Comparison of ENCODE assay signal across 10 mouse cellular contexts in genomic region chr11:69729063-69729462, GRCm38 (mm10). TPM values are rescaled to one million over a fixed set of nuclear protein-coding genes. Genes with fewer than 3 reads are reported as not detected.
DNase-seq lines count a peak whose midpoint lies in the region; ATAC-seq and TF ChIP-seq lines count a peak whose summit lies in the region.
"Had no signal": no experiment of that assay in that cellular context is flagged by ENCODE, and none has a peak within 500 bp of the region (broad histone marks: within the 10 kb centered on the region; RNA-seq: fewer than 3 reads in every experiment).

No protein-coding gene starts in this region.

- no peak for TF ChIP-seq POLR2A in brain, embryonic 14.5 days (IDR thresholded peaks at IDR 0.05; ENCODE audit: borderline replicate concordance, extremely low read depth, insufficient read depth, insufficient read length, poor library complexity, severe bottlenecking)

- no peak overlapping the region for H3K27ac ChIP-seq in left cerebral cortex, adult 2 months
- H3K27ac ChIP-seq in lung, embryonic 14.5 days (ENCODE audit: low read depth) = no peak overlapping the region
- H3K27ac ChIP-seq: heart, embryonic 15.5 days; neural tube, embryonic 13.5 days had no signal

- peak; percentile 55 for TF ChIP-seq CTCF in left cerebral cortex, adult 2 months (IDR thresholded peaks at IDR 0.05)
- TF ChIP-seq CTCF in brain, embryonic 14.5 days (IDR thresholded peaks at IDR 0.05; ENCODE audit: borderline replicate concordance, extremely low read depth, insufficient read depth, insufficient read length) = peak; percentile 43; the same call in 1 of the 2 replicates
- peak; percentile 62 for TF ChIP-seq CTCF in lung, embryonic 14.5 days (IDR thresholded peaks at IDR 0.05; ENCODE audit: low read depth)

- no peak for ATAC-seq in lung, embryonic 14.5 days (ENCODE audit: insufficient read depth)

- no peak overlapping the region for H3K9ac ChIP-seq in lung, embryonic 14.5 days
- H3K9ac ChIP-seq: heart, embryonic 15.5 days; neural tube, embryonic 13.5 days had no signal

- H3K4me1 ChIP-seq in lung, embryonic 14.5 days (ENCODE audit: insufficient read depth) = no peaks in the 10 kb centered on the region
- H3K4me1 ChIP-seq: heart, embryonic 15.5 days; neural tube, embryonic 13.5 days had no signal

- H3K9me3 ChIP-seq in lung, embryonic 14.5 days (ENCODE audit: low read depth, low read length) = no peaks in the 10 kb centered on the region
- H3K9me3 ChIP-seq: heart, embryonic 15.5 days; neural tube, embryonic 13.5 days had no signal

- 19% methylated on average over 3 of the region's 3 CpGs for WGBS in lung, embryonic 14.5 days

- H3K4me2 ChIP-seq in lung, embryonic 14.5 days = no peak overlapping the region
- H3K4me2 ChIP-seq: heart, embryonic 15.5 days; neural tube, embryonic 13.5 days had no signal

- DNase-seq in left cerebral cortex, adult 2 months (ENCODE audit: extremely low spot score in 1 of 2, low spot score in 2 of 2) = no peak
- DNase-seq in left cerebral cortex, adult 8-10 months (ENCODE audit: low spot score in 2 of 2) = no peak
- peak; percentile 44 for DNase-seq in MN1 (ENCODE audit: low spot score)
- peak; percentile 72 for DNase-seq in brain, embryonic 14.5 days (ENCODE audit: low read depth)
- DNase-seq in gastrocnemius, postnatal 36 days = peak; percentile 40 to 43
- peak; percentile 78 for DNase-seq in lung, embryonic 14.5 days
- DNase-seq in spleen, postnatal 4 days (ENCODE audit: low spot score in 2 of 2) = peak; percentile 75 to 89
- DNase-seq in left cerebral cortex, adult 11 months (ENCODE audit: low spot score) = no peak

- no peaks in the 10 kb centered on the region for H3K27me3 ChIP-seq in lung, embryonic 14.5 days (ENCODE audit: insufficient read depth, low read length)
- H3K27me3 ChIP-seq: heart, embryonic 15.5 days; neural tube, embryonic 13.5 days had no signal

- H3K4me3 ChIP-seq in left cerebral cortex, adult 2 months = no peak overlapping the region
- H3K4me3 ChIP-seq in lung, embryonic 14.5 days (ENCODE audit: low read depth, low read length) = no peak overlapping the region
- H3K4me3 ChIP-seq: heart, embryonic 15.5 days; neural tube, embryonic 13.5 days had no signal

- peaks cover 10% of the 10 kb centered on the region for H3K36me3 ChIP-seq in lung, embryonic 14.5 days (ENCODE audit: insufficient read depth)

- intact Hi-C loops in left cerebral cortex, adult 2 months (cut with DNase I) = no loop called here
- intact Hi-C loops in gastrocnemius, postnatal 36 days (cut with DNase I) = loop anchor here (2.0 kb wide), 1 partner anchor 148 kb away; no protein-coding TSS in a partner anchor

RNA-seq across cellular contexts. Expression of gene Polr2a, which starts 29.4 kb away (rescaled TPM):
- total RNA-seq in left cerebral cortex, adult 2 months (2021) = 10 to 100 TPM; 55.1 to 56.6 TPM
- total RNA-seq in left cerebral cortex, adult 8-10 months (2022) = 10 to 100 TPM; 48.6 to 56.4 (median 51.3) TPM
- 35.8 and 71.0 TPM in 2 replicates for polyA plus RNA-seq in brain, embryonic 14.5 days (2012; rRNA removed)
- 10 to 100 TPM; 28.7 to 29.2 TPM for total RNA-seq in gastrocnemius, postnatal 36 days (2021)
- polyA plus RNA-seq in lung, embryonic 14.5 days (2014; fragmentation: Nextera tagmentation; extraction: Ambion mirVana) = 50.4 and 50.5 TPM in 2 replicates

RNA-seq across cellular contexts. Expression of gene Slc35g3, which starts 32.7 kb away (rescaled TPM):
- not detected for total RNA-seq in left cerebral cortex, adult 2 months (2021)
- total RNA-seq in left cerebral cortex, adult 8-10 months (2022) = not detected
- 0.68 and 1.1 TPM in 2 replicates for polyA plus RNA-seq in brain, embryonic 14.5 days (2012; rRNA removed)
- not detected for total RNA-seq in gastrocnemius, postnatal 36 days (2021)
- polyA plus RNA-seq in lung, embryonic 14.5 days (2014; fragmentation: Nextera tagmentation; extraction: Ambion mirVana) = 0.12 and 0.20 TPM in 2 replicates

RNA-seq across cellular contexts. Expression of gene Tnfsfm13, which starts 33.2 kb away (rescaled TPM):
- total RNA-seq in left cerebral cortex, adult 2 months (2021) = 1 to 10 TPM; 1.4 to 1.9 TPM
- 1 to 10 TPM; 1.5 to 2.0 (median 1.8) TPM for total RNA-seq in left cerebral cortex, adult 8-10 months (2022)
- polyA plus RNA-seq in brain, embryonic 14.5 days (2012; rRNA removed) = 0.77 and 1.2 TPM in 2 replicates
- total RNA-seq in gastrocnemius, postnatal 36 days (2021) = 1 to 10 TPM; 1.3 to 1.5 TPM
- 4.4 and 5.3 TPM in 2 replicates for polyA plus RNA-seq in lung, embryonic 14.5 days (2014; fragmentation: Nextera tagmentation; extraction: Ambion mirVana)

RNA-seq across cellular contexts. Expression of gene Tnfsf12, which starts 33.4 kb away (rescaled TPM):
- total RNA-seq in left cerebral cortex, adult 2 months (2021) = 10 to 100 TPM in 1 of 2 experiments, 1 to 10 TPM in 1; 9.5 to 10.6 TPM
- 10 to 100 TPM; 10.2 to 15.1 (median 11.7) TPM for total RNA-seq in left cerebral cortex, adult 8-10 months (2022)
- polyA plus RNA-seq in brain, embryonic 14.5 days (2012; rRNA removed) = 5.3 and 6.0 TPM in 2 replicates
- total RNA-seq in gastrocnemius, postnatal 36 days (2021) = 10 to 100 TPM in 1 of 2 experiments, 1 to 10 TPM in 1; 8.6 to 10.4 TPM
- 10.0 and 11.6 TPM in 2 replicates for polyA plus RNA-seq in lung, embryonic 14.5 days (2014; fragmentation: Nextera tagmentation; extraction: Ambion mirVana)

RNA-seq across cellular contexts. Expression of gene Zbtb4, which starts 36.6 kb away (rescaled TPM):
- total RNA-seq in left cerebral cortex, adult 2 months (2021) = 100 to 1,000 TPM; 134 to 167 TPM
- total RNA-seq in left cerebral cortex, adult 8-10 months (2022) = 100 to 1,000 TPM; 138 to 158 (median 147) TPM
- polyA plus RNA-seq in brain, embryonic 14.5 days (2012; rRNA removed) = 10.0 and 12.1 TPM in 2 replicates
- total RNA-seq in gastrocnemius, postnatal 36 days (2021) = 10 to 100 TPM; 24.3 to 26.2 TPM
- 2.5 TPM in 2 replicates for polyA plus RNA-seq in lung, embryonic 14.5 days (2014; fragmentation: Nextera tagmentation; extraction: Ambion mirVana)

Comparison
In these comparisons a context has a peak if more than half of its experiments do, and no peak if none do; other contexts are left out.
1. DNase-seq: peak in MN1 (single experiment), brain, embryonic 14.5 days (single experiment), gastrocnemius, postnatal 36 days (2 of 2), lung, embryonic 14.5 days (single experiment) and spleen, postnatal 4 days (2 of 2); none in left cerebral cortex, adult 2 months (0 of 2), left cerebral cortex, adult 8-10 months (0 of 2) and left cerebral cortex, adult 11 months (single experiment).
2. Peak in every context shown above with its lines, with median percentiles within 50 percentile points of each other: CTCF ChIP-seq.